Mouse (Mus musculus): Measurements from ENCODE around the gene Atad3a.

DNA sequence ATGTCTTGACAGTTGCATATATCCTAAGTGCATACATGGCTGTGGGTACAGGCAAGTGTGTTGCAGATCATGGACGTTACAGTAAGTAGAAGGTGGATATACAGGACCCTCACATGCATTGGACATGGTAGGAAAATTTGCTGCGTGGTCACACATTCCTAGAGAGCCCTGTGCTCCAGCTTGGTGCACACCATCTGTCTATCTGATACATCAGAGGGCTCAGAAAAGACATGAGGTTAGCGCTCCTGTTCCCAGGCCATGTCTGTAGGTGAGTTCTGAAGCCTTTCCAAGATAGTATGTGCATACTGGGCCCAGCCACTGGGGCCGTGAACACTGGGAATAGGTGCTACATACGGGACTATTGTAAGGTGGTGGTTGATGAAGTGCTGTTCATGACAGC is 24.5 kb downstream of the Atad3a start:
- TF ChIP-seq POLR2A (IDR thresholded peaks at IDR 0.05; ENCODE audit: borderline replicate concordance, extremely low read depth, low read depth, low read length), result no peak
- no peak for TF ChIP-seq CTCF (IDR thresholded peaks at IDR 0.05; ENCODE audit: insufficient read depth, low read length)
